Mouse (Mus musculus): ENCODE measurements around the gene Zc3h18.
A peak's percentile ranks its signal among the peaks of the same experiment; 100 is the strongest.

Gene Zc3h18

GRCm38 (mm10) chr8:122347811-122348552, 28.4 kb upstream of the Zc3h18 start:
- no peak for DNase-seq (ENCODE audit: low spot score)

- DNase-seq (ENCODE audit: low spot score), result no peak
These were observed 26.8 kb upstream of the Zc3h18 start for GRCm38 (mm10) chr8:122349357-122350297.

DNA sequence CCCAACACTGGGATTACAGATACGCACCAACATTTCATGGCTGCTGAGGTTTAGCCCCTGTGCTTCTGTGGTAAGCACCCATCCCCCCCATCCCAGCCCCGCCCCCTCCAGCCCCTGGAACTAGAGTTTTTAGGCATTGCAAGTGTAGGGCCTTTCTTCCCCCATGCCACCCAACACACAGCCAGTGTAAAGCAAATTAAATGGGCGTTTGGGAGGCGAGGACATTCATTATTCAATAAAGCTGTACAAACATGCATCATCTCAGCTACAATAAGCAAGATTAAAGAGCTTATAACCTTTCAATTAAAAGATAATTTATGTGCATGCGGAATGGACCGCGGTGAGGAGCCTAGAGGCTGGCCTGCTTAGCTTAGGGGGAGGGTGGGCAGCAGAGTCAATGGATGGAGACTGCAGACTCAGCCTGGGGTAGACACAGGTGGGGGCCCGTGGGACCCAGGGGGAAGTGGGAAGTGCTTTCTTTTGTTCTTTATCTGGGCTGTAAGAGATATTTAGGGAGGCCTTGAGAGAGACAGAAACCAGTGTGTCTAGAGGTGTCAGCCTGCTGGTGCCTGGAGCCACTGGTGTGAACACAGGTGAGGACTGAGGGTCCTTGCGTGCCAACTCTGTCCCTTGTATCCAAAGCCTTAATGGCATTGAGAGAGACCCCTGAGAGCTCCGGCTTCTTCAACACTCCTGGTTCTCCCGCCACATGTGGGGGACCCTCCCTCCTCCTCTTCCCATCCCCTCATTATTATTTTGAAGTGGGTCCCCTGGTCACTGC, 25.9 kb upstream of the Zc3h18 start:
- no peak for DNase-seq (ENCODE audit: low spot score)

- DNase-seq (ENCODE audit: low spot score), result no peak
These were observed 22.3 kb upstream of the Zc3h18 start for GRCm38 (mm10) chr8:122354157-122354556.

DNA sequence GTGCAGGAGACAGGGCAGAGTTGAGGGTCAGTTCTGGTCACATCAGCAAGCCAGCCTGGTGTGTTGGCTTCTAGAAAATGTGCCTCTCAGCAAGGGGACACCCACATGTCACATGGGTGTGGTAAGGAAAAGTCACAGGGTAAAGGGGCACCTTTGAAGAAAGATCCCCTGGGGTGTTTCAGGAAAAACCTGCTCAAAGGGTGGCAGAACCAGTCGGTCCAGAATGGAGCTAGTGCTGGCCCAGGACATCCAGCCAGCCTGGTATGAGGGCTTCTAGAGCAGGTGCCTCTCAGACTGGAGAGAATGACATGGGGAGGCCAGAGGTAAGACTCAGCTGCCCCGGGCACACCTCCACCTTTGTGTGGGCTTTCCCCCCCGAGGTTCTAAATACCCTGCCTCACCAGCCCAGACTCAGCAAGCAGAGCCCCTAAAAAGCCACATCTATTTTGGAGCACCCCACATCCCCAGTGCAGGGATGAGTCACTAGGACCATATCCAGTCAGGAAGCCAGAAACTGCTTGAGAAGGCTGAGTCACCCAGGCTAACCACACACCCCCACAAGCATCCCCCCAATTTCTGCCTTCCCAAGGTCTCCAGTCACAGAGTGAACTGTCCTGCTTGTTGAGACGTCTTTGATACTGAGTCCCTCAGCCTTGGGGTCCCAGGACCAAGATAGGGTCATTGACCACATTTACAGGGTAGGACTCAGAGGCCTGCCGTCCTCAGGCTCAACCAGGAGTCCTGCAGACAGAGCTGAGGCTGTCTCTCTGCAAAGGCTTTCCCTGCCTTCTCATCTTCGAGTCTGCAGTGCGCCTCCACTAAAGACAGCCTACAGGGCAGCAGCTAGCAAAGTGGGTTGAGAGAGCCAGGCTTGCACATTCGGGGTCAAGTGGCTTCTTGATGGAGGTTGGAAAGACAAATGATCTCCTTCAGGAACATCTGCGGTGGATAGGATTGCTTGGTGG, 20.5 kb upstream of the Zc3h18 start:
- DNase-seq (ENCODE audit: low spot score), result no peak

GRCm38 (mm10) chr8:122357202-122357601, 19.2 kb upstream of the Zc3h18 start:
- no peak for DNase-seq (ENCODE audit: low spot score)

- no peak for DNase-seq (ENCODE audit: low spot score)
These were observed 18.8 kb upstream of the Zc3h18 start for GRCm38 (mm10) chr8:122357641-122358040.

DNA sequence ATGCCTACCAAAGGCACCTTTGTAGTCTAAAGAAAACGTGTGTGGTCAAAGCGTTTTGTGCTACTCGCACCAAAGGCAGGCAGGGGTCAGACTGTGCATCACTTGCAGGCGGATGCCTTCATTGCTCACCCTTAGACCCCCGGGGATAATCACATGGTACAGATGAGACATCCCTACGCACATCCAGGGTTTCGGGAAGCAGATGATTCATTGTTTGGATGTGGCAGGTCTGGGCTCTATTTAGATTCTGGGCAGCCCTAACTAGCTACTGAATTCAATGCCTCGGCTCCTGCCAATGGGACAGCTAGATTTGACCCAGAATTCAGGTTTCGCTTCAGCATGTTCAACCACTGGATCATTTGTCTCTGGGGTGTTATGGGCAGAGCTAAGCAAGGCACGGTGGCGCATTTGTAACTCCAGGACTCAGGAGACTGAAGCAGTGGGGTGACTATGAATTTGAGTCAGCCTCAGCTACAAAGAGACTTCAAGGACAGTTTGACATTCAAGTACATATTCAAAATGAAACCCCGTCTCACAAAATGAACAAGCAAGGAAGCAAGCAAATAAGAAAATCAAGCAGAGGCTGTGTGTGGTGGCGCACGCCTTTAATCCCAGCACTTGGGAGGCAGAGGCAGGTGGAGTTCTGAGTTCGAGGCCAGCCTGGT, 17.2 kb upstream of the Zc3h18 start:
- no peak for DNase-seq (ENCODE audit: low spot score)

GRCm38 (mm10) chr8:122360696-122361416, 15.6 kb upstream of the Zc3h18 start, which contains the start of gene Trhr2:
Trhr2 (minus strand) TSS chr8:122360746.
- DNase-seq (ENCODE audit: low spot score), result no peak

DNA sequence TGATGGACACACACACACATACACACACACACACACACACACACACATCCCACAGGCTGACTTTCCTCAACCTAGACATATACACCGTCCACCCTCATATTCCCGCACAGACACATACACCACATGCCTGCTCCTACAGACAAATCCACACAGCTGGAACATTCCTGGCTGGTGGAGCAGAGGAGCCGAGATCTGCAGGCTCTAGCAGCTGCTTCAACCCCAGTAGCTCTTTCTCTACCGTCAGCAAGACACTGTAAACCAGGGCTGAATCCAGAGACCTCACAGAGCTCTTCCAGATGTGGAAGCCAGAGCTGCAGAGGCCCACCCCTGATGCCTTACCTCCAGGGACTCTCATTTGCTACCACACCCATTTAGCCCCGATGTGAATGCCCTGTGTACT, 14.1 kb upstream of the Zc3h18 start:
- DNase-seq (ENCODE audit: low spot score), result no peak

- DNase-seq (ENCODE audit: low spot score), result no peak
These were observed 13.4 kb upstream of the Zc3h18 start for GRCm38 (mm10) chr8:122362967-122363366.

DNA sequence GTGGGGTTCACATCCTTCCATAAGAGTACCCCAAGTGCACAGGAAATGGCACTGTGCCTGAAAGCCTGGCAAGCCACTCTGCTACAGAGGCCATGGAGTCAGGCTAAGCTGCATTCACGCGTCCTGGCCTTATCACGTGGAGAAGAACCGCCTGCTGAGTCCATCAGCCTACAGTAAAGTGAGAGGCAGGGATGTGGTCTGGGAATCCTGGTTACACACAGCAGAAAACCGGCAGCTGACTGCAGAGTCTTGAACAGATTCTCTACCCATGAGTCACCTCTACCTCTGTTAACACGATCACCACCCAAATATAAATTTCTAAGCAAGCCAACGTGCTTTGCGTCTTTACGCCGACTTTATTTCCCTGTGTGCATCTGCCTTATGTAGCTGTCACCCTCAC, 7.9 kb upstream of the Zc3h18 start:
- DNase-seq (ENCODE audit: low spot score), result no peak

DNA sequence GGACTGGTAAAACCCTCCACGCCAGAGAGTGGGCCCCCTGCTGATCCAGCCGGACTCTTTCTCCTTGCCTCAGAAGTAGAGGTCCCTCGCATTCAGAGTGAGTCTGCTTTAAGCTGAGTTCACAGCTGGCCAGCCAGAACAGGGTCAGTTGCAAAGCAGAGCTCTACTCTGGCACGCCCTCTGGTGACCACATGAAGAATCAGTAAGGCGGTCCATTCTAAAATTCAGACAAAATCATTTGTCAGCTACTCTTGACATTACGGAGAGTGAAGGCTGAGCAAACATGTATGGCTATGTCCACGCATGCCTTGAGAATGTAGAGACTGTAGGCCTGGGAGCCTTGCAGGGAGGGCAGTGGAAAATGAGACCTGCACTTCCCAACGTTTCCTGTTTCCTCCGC, 6.7 kb upstream of the Zc3h18 start:
- DNase-seq (ENCODE audit: low spot score), result peak; percentile 11

GRCm38 (mm10) chr8:122371706-122372105, 4.7 kb upstream of the Zc3h18 start:
- DNase-seq (ENCODE audit: low spot score), result no peak

DNA sequence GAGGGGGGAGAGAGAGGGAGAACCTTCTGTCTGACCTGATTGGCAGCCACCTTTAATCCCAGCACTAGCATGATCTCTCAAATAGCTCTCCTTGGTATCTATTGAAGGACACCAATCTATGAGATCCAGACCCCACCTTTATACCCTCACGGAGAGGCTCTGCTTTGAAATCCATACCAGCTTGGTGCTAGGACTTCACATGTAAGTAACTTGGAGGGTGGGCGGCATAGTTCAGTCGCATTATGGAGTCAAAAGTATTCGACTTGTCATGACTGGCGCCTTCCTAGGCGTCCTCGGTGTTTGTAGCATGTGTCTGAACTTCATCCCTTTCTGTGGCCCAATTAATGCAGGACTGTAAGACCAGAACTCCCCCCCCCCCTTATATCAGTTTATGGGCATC, 1.1 kb upstream of the Zc3h18 start:
- no peak for DNase-seq (ENCODE audit: low spot score)

GRCm38 (mm10) chr8:122375751-122376364, 551 bp upstream of the Zc3h18 start:
- DNase-seq (ENCODE audit: low spot score), result no peak

GRCm38 (mm10) chr8:122383039-122383438, 6.6 kb downstream of the Zc3h18 start:
- DNase-seq (ENCODE audit: low spot score), result no peak

GRCm38 (mm10) chr8:122389357-122389756, 12.9 kb downstream of the Zc3h18 start:
- no peak for DNase-seq (ENCODE audit: low spot score)

DNA sequence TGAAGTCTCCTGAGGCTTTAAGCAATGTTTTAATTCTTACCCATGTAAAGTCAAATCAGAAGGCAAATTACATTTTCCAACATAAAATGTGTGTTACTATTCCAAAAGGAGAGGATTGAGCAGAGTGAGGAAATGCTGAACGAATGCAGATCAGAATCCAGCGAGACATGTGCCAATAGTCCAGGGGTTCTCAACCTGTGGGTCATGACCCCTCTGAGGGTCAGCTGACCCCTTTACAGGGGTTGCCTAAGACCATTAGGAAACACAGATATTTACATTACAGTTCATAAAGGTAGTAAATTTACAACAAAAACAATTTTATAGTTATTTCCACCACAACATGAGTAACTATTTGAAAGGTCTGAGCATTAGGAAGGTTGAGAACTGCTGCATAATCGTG, 14.3 kb downstream of the Zc3h18 start:
- DNase-seq (ENCODE audit: low spot score), result no peak

Data from ovary, adult 18-20 months (tissue).